Mouse (Mus musculus): ENCODE data around the gene Efna5.

The Efna5 gene

GRCm38 (mm10) chr17:62857275-62857674 lies 23.8 kb downstream of the Efna5 start:
- DNase-seq (ENCODE audit: inconsistent ontology term), result no peak

- DNase-seq (ENCODE audit: inconsistent ontology term), result peak; percentile 29
Observed at GRCm38 (mm10) chr17:62853741-62854140, 27.4 kb downstream of the Efna5 start.

- peak; percentile 86 for DNase-seq (ENCODE audit: inconsistent ontology term)
Observed at GRCm38 (mm10) chr17:62852822-62853608, 28.1 kb downstream of the Efna5 start.

- no peak for DNase-seq (ENCODE audit: inconsistent ontology term)
Observed at GRCm38 (mm10) chr17:62851268-62851667, 29.8 kb downstream of the Efna5 start.

GRCm38 (mm10) chr17:62850603-62851002 lies 30.5 kb downstream of the Efna5 start:
- DNase-seq (ENCODE audit: inconsistent ontology term), result no peak

- DNase-seq (ENCODE audit: inconsistent ontology term), result no peak
Observed at GRCm38 (mm10) chr17:62849676-62850075, 31.4 kb downstream of the Efna5 start.

- no peak for DNase-seq (ENCODE audit: inconsistent ontology term)
Observed at GRCm38 (mm10) chr17:62845656-62846055, 35.5 kb downstream of the Efna5 start.

GRCm38 (mm10) chr17:62844329-62844728 lies 36.8 kb downstream of the Efna5 start:
- no peak for DNase-seq (ENCODE audit: inconsistent ontology term)

- DNase-seq (ENCODE audit: inconsistent ontology term), result no peak
Observed at GRCm38 (mm10) chr17:62837336-62837735, 43.8 kb downstream of the Efna5 start.

- DNase-seq (ENCODE audit: inconsistent ontology term), result no peak
Observed at GRCm38 (mm10) chr17:62836598-62837106, 44.5 kb downstream of the Efna5 start.

GRCm38 (mm10) chr17:62832550-62833127 lies 48.5 kb downstream of the Efna5 start:
- DNase-seq (ENCODE audit: inconsistent ontology term), result no peak

- DNase-seq (ENCODE audit: inconsistent ontology term), result no peak
Observed at GRCm38 (mm10) chr17:62827549-62827948, 53.6 kb downstream of the Efna5 start.

GRCm38 (mm10) chr17:62821219-62821618 lies 59.9 kb downstream of the Efna5 start:
- no peak for DNase-seq (ENCODE audit: inconsistent ontology term)

GRCm38 (mm10) chr17:62819931-62820330 lies 61.2 kb downstream of the Efna5 start:
- DNase-seq (ENCODE audit: inconsistent ontology term), result no peak

- no peak for DNase-seq (ENCODE audit: inconsistent ontology term)
Observed at GRCm38 (mm10) chr17:62818821-62819220, 62.3 kb downstream of the Efna5 start.

- no peak for DNase-seq (ENCODE audit: inconsistent ontology term)
Observed at GRCm38 (mm10) chr17:62818337-62818736, 62.8 kb downstream of the Efna5 start.

GRCm38 (mm10) chr17:62816879-62817278 lies 64.2 kb downstream of the Efna5 start:
- no peak for DNase-seq (ENCODE audit: inconsistent ontology term)

- no peak for DNase-seq (ENCODE audit: inconsistent ontology term)
Observed at GRCm38 (mm10) chr17:62813461-62813860, 67.7 kb downstream of the Efna5 start.

- no peak for DNase-seq (ENCODE audit: inconsistent ontology term)
Observed at GRCm38 (mm10) chr17:62807891-62808290, 73.2 kb downstream of the Efna5 start.

GRCm38 (mm10) chr17:62806646-62807045 lies 74.5 kb downstream of the Efna5 start:
- DNase-seq (ENCODE audit: inconsistent ontology term), result no peak

GRCm38 (mm10) chr17:62802748-62803147 lies 78.4 kb downstream of the Efna5 start:
- DNase-seq (ENCODE audit: inconsistent ontology term), result no peak

GRCm38 (mm10) chr17:62797272-62797671 lies 83.8 kb downstream of the Efna5 start:
- no peak for DNase-seq (ENCODE audit: inconsistent ontology term)

All from Muller cell, postnatal 12 days (primary cell).